Comparison of ENCODE assay signal across 32 mouse cellular contexts in genomic region chr19:43723501-43723900, GRCm38 (mm10). TPM values are rescaled to one million over a fixed set of nuclear protein-coding genes. Genes with fewer than 3 reads are reported as not detected.
DNase-seq lines count a peak whose midpoint lies in the region; ATAC-seq lines count a peak whose summit lies in the region.
"Had no signal": no experiment of that assay in that cellular context is flagged by ENCODE, and none has a peak within 500 bp of the region (broad histone marks: within the 10 kb centered on the region; RNA-seq: fewer than 3 reads in every experiment).

No protein-coding gene starts in this region.

- H3K4me1 ChIP-seq in midbrain, embryonic 11.5 days (ENCODE audit: control insufficient read depth, insufficient read depth, low read length): no peaks in the 10 kb centered on the region
- H3K4me1 ChIP-seq: embryonic facial prominence, embryonic 12.5 days; forebrain, embryonic 15.5 days; intestine, embryonic 15.5 days; limb, embryonic 15.5 days had no signal

- peaks cover 2% of the 10 kb centered on the region; the same call in 1 of the 2 replicates for H3K36me3 ChIP-seq in midbrain, embryonic 11.5 days (ENCODE audit: control insufficient read depth, insufficient read depth, low read length)

- no peaks in the 10 kb centered on the region for H3K9me3 ChIP-seq in midbrain, embryonic 11.5 days (ENCODE audit: control insufficient read depth, low read length)
- H3K9me3 ChIP-seq: embryonic facial prominence, embryonic 12.5 days; forebrain, embryonic 15.5 days; heart, embryonic 13.5 days; intestine, embryonic 15.5 days; limb, embryonic 10.5 days; limb, embryonic 15.5 days; midbrain, embryonic 10.5 days had no signal

- 86% methylated on average over 10 of the region's 10 CpGs for WGBS in midbrain, embryonic 11.5 days

- H3K4me2 ChIP-seq in midbrain, embryonic 11.5 days: no peak overlapping the region
- H3K4me2 ChIP-seq: embryonic facial prominence, embryonic 12.5 days; forebrain, embryonic 15.5 days; heart, embryonic 13.5 days; intestine, embryonic 15.5 days; limb, embryonic 15.5 days; lung, embryonic 14.5 days had no signal

- no peaks in the 10 kb centered on the region for H3K27me3 ChIP-seq in midbrain, embryonic 11.5 days (ENCODE audit: control insufficient read depth, insufficient read depth, low read length)
- H3K27me3 ChIP-seq: CH12.LX; embryonic facial prominence, embryonic 12.5 days; forebrain, embryonic 15.5 days; intestine, embryonic 15.5 days; limb, embryonic 15.5 days had no signal

- no peak overlapping the region for H3K4me3 ChIP-seq in midbrain, embryonic 11.5 days (ENCODE audit: low read depth, low read length)
- H3K4me3 ChIP-seq: embryonic facial prominence, embryonic 12.5 days; forebrain, embryonic 15.5 days; gastrocnemius, adult 2 months; heart, adult 2 months; heart, embryonic 13.5 days; intestine, embryonic 15.5 days; limb, embryonic 10.5 days; limb, embryonic 15.5 days; midbrain, embryonic 10.5 days had no signal

- intact Hi-C loops in heart, postnatal 36 days (cut with DNase I): no loop called here

- ATAC-seq in midbrain, embryonic 11.5 days (ENCODE audit: low FRiP score): no peak
- ATAC-seq: activated CD4-positive, CD25-positive, alpha-beta regulatory T cell, adult 4 months; forebrain, embryonic 15.5 days; hindbrain, embryonic 16.5 days; intestine, embryonic 15.5 days; midbrain, embryonic 16.5 days had no signal

- peak; percentile 78 for DNase-seq in heart, adult 11 months
- DNase-seq in heart, postnatal 36 days: no peak
- peak; percentile 27 for DNase-seq in thymus, postnatal 14 days
- DNase-seq in thymus, postnatal 10 days (ENCODE audit: low spot score in 2 of 2): no peak
- DNase-seq in adrenal gland, postnatal 14 days: peak; percentile 63
- no peak for DNase-seq in left cerebral cortex, adult 18-20 months (ENCODE audit: low spot score in 2 of 2)
- no peak for DNase-seq in midbrain, embryonic 11.5 days (ENCODE audit: low spot score, missing footprints)
- DNase-seq: cerebellum, adult 11-12 months; cerebellum, adult 9-11 months; embryo, embryonic 11 days; gastrocnemius, adult 2 months; gastrocnemius, postnatal 36 days; heart, adult 2 months; heart, postnatal 10 days; kidney, adult 8-10 months; kidney, postnatal 10 days; layer of hippocampus, postnatal 36 days; lung, embryonic 14.5 days; lung, postnatal 14 days; right cerebral cortex, adult 18-20 months had no signal

- no peak overlapping the region for H3K27ac ChIP-seq in midbrain, embryonic 11.5 days (ENCODE audit: low read depth, low read length)
- H3K27ac ChIP-seq: embryonic facial prominence, embryonic 12.5 days; forebrain, embryonic 15.5 days; gastrocnemius, adult 2 months; heart, adult 2 months; heart, embryonic 13.5 days; intestine, embryonic 15.5 days; limb, embryonic 15.5 days; liver, embryonic 14.5 days; midbrain, embryonic 10.5 days had no signal

- no peak overlapping the region for H3K9ac ChIP-seq in midbrain, embryonic 11.5 days (ENCODE audit: low read length)
- H3K9ac ChIP-seq: embryonic facial prominence, embryonic 12.5 days; forebrain, embryonic 15.5 days; heart, embryonic 13.5 days; intestine, embryonic 15.5 days; limb, embryonic 15.5 days; liver, embryonic 14.5 days; lung, embryonic 14.5 days had no signal

RNA-seq across cellular contexts. Expression of gene Cutc, which starts 29.3 kb away (rescaled TPM):
- total RNA-seq in heart, postnatal 36 days (2021): 10 to 100 TPM; 15.1 to 16.3 TPM
- total RNA-seq in adrenal gland, postnatal 14 days (2021): 14.9 and 18.0 TPM in 2 replicates
- 1 to 10 TPM; 5.1 to 6.7 TPM for total RNA-seq in left cerebral cortex, adult 18-20 months (2021)
- 11.6 and 12.8 TPM in 2 replicates for polyA plus RNA-seq in midbrain, embryonic 11.5 days (2014; fragmentation: Nextera tagmentation; extraction: Ambion mirVana)

RNA-seq across cellular contexts. Expression of gene Cox15, which starts 29.3 kb away (rescaled TPM):
- total RNA-seq in heart, postnatal 36 days (2021): 10 to 100 TPM; 31.9 to 34.3 TPM
- 31.8 and 32.4 TPM in 2 replicates for total RNA-seq in adrenal gland, postnatal 14 days (2021)
- total RNA-seq in left cerebral cortex, adult 18-20 months (2021): 10 to 100 TPM; 14.9 to 17.8 TPM
- 8.2 and 9.3 TPM in 2 replicates for polyA plus RNA-seq in midbrain, embryonic 11.5 days (2014; fragmentation: Nextera tagmentation; extraction: Ambion mirVana)

RNA-seq across cellular contexts. Expression of gene Entpd7, which starts 34.0 kb away (rescaled TPM):
- 1 to 10 TPM; 2.9 to 3.3 TPM for total RNA-seq in heart, postnatal 36 days (2021)
- 16.3 and 18.5 TPM in 2 replicates for total RNA-seq in adrenal gland, postnatal 14 days (2021)
- 10 to 100 TPM; 17.9 to 18.2 TPM for total RNA-seq in left cerebral cortex, adult 18-20 months (2021)
- 12.2 and 12.7 TPM in 2 replicates for polyA plus RNA-seq in midbrain, embryonic 11.5 days (2014; fragmentation: Nextera tagmentation; extraction: Ambion mirVana)

RNA-seq across cellular contexts. Expression of gene Slc25a28, which starts 48.8 kb away (rescaled TPM):
- total RNA-seq in heart, postnatal 36 days (2021): 10 to 100 TPM; 27.9 to 29.3 TPM
- 58.0 and 62.1 TPM in 2 replicates for total RNA-seq in adrenal gland, postnatal 14 days (2021)
- 10 to 100 TPM; 46.6 to 52.1 TPM for total RNA-seq in left cerebral cortex, adult 18-20 months (2021)
- 7.6 and 9.7 TPM in 2 replicates for polyA plus RNA-seq in midbrain, embryonic 11.5 days (2014; fragmentation: Nextera tagmentation; extraction: Ambion mirVana)

RNA-seq across cellular contexts. Expression of gene Abcc2, which starts 58.5 kb away (rescaled TPM):
- total RNA-seq in heart, postnatal 36 days (2021): not detected
- 1.8 and 17.0 TPM in 2 replicates for total RNA-seq in adrenal gland, postnatal 14 days (2021)
- total RNA-seq in left cerebral cortex, adult 18-20 months (2021): under 1 TPM; 0.05 TPM
- not detected in 2 replicates for polyA plus RNA-seq in midbrain, embryonic 11.5 days (2014; fragmentation: Nextera tagmentation; extraction: Ambion mirVana)
- total RNA-seq: gastrocnemius, adult 2 months; gastrocnemius, postnatal 36 days; heart, adult 2 months; heart, postnatal 10 days; layer of hippocampus, postnatal 36 days had no signal
- polyA plus RNA-seq: activated CD4-positive, CD25-positive, alpha-beta regulatory T cell, adult 4 months; forebrain, embryonic 15.5 days; heart, embryonic 13.5 days; lung, embryonic 14.5 days had no signal

Comparison
In these comparisons a context has a peak if more than half of its experiments do, and no peak if none do; other contexts are left out.
1. DNase-seq: peak in heart, adult 11 months (single experiment), thymus, postnatal 14 days (single experiment) and adrenal gland, postnatal 14 days (single experiment); none in heart, postnatal 36 days (0 of 2), thymus, postnatal 10 days (0 of 2), left cerebral cortex, adult 18-20 months (0 of 2) and midbrain, embryonic 11.5 days (single experiment).